Mouse (Mus musculus): ENCODE results near the gene Sgk2.

- no peak for TF ChIP-seq CTCF (IDR thresholded peaks at IDR 0.05; ENCODE audit: low read depth)
- TF ChIP-seq EP300 (IDR thresholded peaks at IDR 0.05; ENCODE audit: low read depth): no peak
Observed at GRCm38 (mm10) chr2:162975157-162975775, 11.9 kb upstream of the Sgk2 start.

Measured in heart, postnatal 0 days (tissue).